Mouse (Mus musculus) kidney, adult 9 months (tissue): ENCODE measurements at regions not wholly inside any gene's neighbourhood (a gene's known extent, or its start where the extent isn't known, plus 50 kb on each side); places are given as distances from the start of the nearest gene placed in this dataset.
"Not testable (repeated sequence)": the region's sequence is repeated elsewhere in the genome, so short reads cannot be mapped to it uniquely, and the experiment has no call there.

Source experiments
- DNase-seq: peaks from one replicate; pipeline ENCODE4 v3.0.0; 2022

DNA sequence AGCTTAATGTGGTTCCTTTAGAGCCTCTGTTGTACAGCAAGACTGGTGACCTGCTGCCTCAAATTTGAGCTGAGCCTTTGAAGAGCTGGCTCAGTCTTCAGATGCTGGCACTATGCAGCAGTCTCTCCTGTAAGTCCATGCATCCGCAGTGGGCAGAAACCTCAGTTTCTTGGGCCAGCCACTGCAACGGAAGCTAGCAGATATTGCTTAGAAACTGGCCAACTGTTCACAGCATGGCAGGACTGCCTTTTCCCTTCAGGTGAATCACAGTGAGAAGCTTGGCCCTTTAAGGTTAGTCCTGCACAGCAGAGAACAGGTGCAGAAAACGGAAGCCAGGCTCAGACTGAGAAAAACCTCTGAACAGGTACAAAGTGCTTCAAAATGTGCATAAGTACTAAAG lies 1976.8 kb upstream of the G6pd2 start:
- no peak for DNase-seq

DNA sequence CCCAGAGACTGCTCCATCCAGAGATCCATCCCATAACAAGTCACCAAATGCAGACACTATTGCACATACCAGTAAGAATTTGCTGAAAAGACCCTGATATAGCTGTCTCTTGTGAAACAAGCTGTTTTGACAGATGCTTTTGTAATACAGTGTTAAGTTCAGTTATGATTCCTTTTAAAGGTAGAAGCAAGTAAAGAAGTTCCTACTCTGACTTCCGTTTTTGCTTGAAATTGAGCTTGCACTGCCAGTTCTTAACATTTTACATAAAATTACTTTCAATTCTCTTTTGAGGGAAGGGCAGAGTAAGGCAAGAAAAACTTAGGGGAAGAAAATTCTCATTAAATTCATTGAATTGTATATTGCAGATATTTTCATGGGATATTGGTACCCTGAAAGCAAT lies 1962.9 kb upstream of the G6pd2 start:
- no peak for DNase-seq

DNA sequence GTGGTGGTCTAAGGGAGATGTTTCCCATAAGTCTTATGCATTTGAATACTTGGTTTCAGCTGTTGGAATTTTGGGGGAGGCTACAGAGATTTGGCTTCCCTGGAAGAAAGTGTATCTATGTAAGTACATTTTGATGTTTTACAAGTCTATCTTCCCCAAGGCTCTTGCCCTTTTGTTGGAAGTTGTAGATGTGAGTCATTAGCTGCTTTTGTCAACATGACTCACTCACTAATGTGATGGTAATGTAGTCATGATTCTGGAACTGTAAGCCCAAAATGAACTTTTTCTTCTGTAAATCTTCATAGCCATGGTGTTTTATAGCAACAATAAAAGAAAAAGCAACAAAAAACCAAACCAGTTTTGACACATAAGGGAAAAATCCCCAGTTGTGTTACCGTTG lies 1961.0 kb upstream of the G6pd2 start:
- DNase-seq: no peak

DNA sequence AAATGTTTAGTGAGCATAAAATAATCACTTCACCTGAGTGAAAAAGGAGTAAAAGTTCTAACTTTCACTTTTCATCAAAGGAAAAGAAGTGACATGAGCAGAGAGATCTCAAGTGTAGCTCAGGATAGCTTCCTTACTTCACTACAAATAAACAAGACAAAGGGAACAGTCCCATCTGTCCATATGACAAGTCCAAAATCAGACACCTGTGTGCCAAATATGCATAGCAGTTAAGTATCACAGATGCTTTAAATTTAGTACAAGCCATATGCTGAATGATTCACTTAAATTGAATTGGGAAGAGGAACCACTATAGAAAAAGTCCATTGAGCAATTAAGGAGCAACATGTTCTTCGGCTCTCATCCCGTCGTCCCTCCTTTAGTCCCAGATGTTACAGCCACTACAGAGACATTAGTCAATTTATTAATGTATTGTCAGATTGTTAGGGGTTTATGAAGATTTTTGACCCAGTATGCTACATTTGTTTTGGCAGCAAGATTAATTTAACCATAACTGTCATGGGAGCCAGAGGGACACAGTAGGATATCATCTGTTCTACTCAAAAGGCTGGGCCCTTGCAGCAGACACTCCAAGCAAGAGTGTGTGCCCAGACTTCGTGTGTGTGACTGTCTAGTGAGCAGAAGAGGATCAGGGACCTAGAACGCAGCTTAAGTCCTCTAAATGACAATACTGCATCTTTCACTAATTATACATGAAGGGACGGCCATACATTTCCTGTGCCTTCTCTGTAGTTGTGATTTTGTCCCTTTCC lies 1914.5 kb upstream of the G6pd2 start:
- DNase-seq: no peak

DNA sequence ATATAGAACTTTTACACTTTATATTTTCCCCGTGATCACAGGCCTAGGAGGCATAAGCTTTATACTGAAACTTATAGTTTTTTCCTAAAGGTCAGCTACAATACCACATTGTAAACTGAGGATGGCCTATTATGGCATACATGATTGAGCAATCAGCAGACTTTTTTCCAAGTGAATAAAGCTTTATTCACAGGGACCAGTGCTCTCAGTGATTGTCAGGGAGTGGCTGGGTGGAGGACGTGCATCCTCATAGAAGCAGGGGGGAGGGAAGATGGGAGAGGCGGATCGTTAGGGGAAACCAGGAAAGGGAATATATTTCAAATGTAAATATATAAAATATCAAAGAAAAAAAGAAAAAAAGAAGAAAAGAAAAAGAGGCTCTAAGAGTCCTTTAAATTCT lies 1886.7 kb upstream of the G6pd2 start:
- DNase-seq: no peak

DNA sequence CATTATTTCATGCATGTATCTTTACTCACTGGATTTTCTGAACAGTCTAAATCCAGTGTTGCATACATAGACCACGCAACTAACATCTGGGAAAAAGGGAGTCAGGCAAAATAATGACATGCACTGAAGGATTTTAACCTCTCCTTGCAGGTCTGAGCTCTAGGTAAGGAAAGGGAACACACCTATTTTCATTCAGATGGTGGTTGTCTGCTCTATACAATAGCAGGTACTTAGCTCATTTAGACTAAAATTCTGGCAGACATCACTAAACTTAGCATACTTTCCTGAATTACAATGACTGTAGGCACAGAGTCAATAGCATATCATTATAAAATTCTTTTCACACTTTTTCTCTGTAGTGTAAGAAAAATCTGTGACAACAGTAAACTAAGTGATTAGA lies 1867.8 kb upstream of the G6pd2 start:
- DNase-seq: no peak

DNA sequence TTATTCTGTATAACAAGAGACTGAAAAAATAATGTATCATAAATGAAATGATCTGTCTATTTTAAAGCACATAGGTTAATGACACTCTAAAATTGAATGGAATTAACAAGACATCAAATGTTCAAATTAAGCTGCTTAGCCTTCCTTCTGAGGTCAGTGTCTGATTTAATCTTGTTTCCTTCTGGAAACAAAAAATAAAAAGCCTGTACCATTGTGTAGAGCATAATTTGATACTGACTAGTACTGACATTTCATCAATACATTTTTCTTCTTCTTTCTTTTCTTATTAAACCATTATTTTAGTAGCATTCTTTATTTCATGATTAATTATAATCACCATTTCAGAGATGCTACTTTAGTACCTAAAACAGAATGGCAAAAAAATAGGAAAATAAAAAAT lies 1862.9 kb upstream of the G6pd2 start:
- DNase-seq: no peak

DNA sequence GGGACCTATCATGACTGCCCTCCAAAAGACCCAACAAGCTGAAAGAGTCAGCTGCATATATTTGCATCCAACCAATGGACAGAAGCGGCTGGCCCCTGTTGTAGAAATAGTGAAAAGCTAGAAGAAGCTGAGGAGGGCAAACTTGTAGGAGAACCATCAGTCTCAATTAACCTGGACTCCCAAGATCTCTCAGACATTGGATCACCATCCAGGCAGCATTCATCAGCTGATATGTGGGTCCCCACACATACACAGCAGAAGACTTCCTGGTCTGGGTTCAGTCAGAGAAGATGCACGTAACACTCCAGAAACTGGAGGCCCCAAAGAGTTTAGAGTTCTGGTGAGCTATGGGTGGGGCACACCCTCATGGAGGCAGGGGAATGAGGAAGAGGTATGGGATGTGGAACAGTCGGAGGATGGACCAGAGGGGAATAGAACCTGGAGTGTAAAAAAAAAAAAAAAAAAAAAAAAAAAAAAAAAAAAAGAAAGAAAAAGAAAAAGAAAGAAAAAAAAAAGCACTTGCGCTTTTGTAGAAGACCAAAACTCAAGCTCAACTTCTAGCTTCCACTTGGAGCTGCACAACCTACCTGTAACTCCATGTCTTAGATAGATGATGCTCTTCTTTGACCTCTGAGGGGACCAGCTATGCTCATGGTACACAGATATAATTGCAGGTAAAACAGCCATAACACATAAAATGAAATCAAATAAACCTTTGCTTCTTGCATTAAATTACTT lies 1860.6 kb upstream of the G6pd2 start:
- DNase-seq: no peak

DNA sequence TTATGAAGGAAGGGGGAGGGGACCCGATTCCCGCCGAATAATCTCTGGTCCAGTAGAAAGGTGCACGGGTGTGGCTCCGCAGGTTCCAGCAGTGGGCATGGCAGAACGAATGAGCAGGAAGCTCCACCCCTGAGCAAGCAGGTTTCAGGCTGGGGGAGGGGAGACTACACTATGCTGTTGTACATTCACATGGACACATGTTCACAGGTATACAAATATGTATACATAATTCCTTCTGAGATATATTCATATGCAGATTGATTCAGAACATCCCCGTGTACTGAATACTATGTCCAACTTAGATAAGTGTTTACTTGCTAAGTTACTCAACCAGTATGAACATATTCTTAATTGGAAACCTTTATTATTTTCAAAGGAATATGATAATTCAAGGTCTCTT lies 1852.4 kb upstream of the G6pd2 start:
- not testable (repeated sequence) for DNase-seq

DNA sequence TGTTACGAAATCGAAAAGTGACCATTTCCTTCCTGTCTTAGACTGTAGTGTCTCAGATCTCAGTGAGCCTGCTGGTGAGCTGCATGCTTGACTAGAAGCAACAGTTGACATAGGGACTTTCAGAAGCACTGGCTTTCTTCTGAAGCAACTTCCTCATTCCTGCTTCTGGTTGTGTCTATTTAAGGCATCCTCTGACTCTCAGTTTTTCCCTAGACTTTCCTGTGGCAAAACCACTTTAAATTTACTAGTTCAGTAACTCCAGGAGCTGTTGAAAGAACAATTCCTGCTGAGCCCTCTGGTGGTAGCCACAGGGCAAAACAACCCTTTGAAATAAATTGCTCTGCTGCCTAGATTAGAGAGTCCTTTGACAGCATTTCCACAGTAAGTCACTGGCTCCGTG lies 1811.9 kb upstream of the G6pd2 start:
- peak; percentile 1 for DNase-seq

DNA sequence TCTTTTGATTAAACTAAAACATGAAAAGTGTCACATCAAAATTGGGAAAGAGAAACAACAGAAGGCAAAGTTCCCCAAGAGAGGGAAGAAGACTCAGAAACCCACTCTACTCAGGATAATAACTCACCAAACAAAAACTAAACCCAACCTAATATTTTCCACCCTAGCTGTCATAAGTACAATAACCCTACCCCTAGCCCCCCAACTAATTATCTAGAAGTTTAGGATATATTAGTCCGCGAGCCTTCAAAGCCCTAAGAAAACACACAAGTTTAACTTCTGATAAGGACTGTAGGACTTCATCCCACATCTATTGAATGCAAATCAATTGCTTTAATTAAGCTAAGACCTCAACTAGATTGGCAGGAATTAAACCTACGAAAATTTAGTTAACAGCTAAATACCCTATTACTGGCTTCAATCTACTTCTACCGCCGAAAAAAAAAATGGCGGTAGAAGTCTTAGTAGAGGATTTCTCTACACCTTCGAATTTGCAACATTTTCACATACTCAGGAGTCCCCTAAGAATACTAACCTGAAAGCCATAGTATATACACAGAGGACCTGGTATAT lies 1765.9 kb upstream of the G6pd2 start:
- not testable (repeated sequence) for DNase-seq

DNA sequence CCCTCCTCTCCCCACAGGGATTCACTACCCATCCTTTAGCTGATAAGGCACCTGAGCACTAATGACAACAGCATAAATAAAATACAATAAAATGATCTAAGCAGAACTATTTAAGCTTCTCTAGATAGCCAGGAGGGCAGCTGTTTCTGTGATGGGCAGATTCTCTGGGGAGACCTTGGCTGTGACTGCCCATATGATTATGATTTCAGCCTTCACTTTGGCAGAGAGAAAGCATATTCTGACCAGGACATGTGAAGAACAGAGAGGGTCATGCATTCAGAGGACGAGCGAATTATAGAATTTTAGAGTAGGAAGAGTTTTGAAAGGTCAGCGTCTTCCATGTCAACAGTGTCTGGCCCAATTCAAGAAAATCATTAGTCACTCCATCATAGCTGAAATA lies 1759.6 kb upstream of the G6pd2 start:
- DNase-seq: no peak

DNA sequence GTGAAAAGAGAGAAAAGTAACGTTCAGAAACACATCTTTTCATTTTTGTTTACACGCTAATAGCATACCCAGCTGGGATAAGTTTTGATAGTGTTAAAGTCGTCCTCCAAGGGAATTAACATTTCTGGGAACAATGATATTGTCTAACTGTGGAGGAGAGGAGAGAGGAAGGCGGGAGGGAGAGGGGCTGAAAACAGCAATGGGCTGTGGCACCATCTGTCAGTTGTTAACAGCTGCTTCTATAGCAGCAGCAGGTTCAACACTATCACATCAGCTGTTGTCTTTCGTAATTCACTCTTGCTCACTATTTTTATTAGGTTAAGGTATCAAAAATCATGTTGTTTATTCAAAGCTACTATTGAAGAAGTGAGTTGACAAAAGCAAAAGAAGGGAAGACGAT lies 1747.4 kb upstream of the G6pd2 start:
- no peak for DNase-seq
